Mouse (Mus musculus): Measurements from ENCODE around the gene Ccr9.
"Not testable (repeated sequence)": the region's sequence is repeated elsewhere in the genome, so short reads cannot be mapped to it uniquely, and the experiment has no call there.

Gene Ccr9

DNA sequence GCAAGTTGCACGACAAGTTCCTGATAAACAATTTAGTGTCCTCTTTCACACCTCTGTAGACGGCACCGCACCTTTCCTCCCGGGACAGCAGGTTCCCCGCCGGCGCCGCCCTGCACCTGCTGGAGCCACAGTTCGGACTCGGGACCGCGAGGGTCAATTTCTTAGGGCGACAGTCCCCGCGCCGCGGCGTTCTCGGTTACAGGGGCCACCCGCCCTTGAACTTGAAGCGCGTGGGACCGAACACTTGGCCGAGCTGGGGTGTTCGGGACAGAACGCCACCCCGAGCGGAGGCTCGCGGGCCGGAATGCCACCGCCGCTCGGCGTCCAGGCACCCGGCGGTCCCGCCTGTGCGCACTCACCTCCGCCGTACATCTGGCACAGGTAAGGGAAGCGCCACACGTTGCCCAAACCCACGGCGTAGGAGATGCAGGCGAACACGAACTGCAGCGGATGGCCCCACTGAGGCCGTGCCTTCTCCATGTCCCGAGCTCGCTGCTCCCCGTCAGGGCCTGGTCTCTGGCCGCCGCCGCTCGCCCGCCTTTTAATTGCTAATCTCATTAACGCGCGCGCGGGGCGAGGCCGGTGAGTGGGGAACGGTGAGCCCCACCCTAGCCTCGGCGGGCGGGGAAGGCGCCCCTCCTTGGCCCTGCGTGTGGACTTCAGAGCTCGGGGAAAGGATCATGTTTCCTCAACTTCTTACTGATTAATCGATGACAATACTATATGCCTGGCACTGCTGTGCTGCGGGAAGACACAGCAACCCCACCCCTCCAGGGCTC lies at the start of gene Ccr9, which contains the start of gene Slc6a20a:
Ccr9 (plus strand) TSS at position 113 of the 779 bp plus-strand sequence.
Slc6a20a (minus strand) TSS at position 559 of the 779 bp plus-strand sequence.
- no peak for DNase-seq (ENCODE audit: low read depth, low spot score)

DNA sequence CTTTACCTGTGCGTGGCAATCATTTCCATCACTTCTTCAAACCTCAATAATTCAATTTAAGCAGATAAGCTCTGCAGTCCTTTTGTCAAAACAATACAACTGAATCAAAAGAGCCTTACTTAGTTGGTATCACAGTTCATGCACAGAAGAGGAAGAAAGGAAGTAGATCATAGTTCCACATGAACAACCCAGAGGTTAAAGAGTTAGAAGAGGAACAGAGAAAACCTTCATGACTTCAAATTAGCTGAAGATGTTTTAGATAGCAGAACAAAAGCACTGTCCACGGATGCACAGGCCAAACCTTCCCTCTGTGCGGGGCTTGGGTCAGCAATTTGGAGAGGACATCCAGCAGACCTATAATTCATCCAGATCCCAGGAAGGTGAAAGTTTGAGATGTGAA lies 46.6 kb upstream of the Ccr9 start:
- no peak for DNase-seq (ENCODE audit: low read depth, low spot score)

DNA sequence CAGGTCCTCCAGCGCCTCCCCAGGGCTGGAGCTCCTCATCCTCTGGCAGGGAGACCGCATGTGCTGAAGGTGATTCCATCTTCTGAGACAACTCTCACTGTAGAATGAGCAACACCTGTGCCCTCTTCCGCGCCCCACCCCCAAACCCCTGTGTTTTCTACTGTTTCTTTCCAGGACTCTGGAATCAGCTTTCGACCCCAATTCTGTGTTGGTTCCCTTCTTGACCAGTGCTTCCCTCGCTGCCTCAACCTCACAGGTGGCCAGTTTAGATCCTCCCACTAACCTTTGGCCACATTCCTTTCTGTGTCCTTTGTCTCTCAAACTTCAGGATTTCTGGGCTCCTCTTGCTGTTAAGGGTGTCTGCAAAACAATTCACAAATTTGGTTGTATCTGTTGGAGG lies 46.0 kb upstream of the Ccr9 start, which contains the start of gene Slc6a20b:
Slc6a20b (minus strand) TSS at position 285 of the 400 bp plus-strand sequence.
- DNase-seq (ENCODE audit: low read depth, low spot score) = no peak

DNA sequence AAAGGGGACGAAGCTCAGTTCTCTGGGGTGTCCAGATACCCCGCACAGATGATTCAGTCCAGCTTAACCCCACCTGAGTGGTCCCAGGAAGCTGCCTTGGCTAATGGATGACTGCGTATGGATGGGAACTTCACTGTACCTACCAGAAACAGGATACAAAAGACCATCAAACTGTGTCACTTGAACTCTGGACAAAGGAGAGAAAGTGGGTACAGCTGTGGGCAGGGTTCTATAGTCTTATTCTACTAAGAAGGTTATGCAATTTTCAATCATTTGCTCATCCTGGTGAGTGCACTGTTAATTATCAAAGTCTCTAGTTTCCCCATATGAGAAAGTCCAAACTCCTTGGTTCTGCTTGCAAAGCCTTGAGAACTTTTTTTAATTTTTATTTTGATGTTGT lies 45.2 kb upstream of the Ccr9 start:
- DNase-seq (ENCODE audit: low read depth, low spot score) = no peak

DNA sequence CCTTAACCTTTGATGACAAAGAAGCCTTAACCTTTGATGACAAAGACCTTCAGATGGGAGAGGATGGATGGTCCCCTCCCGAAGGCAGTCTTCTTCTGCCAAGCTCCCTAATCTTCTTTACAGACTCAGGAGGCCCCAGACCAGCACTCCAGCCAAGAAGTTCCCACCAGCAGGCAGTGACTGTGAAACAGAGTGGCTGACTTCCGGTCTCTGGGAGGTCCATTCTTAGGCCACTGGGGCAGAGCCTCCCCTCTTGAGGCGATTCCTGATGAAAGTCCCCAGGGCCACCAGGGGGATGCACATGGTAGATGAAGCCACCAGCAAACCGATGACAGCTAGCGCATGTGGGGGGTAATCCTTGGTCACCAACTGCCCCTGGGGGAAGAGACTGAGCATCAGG lies 41.5 kb upstream of the Ccr9 start:
- DNase-seq (ENCODE audit: low read depth, low spot score) = no peak

DNA sequence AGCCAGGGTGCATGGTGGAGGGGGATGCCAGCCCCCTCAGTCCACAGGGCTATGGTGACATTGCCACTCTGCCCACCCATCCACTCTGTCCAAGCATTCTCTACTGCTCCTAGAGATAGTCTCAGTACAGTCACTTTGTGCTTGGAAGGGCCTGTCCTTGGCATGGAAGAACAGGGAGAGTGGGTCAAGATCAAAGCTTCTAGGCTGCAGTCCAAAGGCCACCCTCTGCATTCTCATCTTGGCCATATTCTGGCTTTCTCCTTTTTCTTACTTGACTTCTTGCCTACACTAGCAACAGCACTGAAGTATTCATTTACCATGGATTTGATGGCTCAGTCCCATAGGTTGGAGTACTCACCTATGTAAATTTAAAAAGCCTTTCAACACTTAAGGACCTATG lies 40.0 kb upstream of the Ccr9 start:
- DNase-seq (ENCODE audit: low read depth, low spot score) = no peak

DNA sequence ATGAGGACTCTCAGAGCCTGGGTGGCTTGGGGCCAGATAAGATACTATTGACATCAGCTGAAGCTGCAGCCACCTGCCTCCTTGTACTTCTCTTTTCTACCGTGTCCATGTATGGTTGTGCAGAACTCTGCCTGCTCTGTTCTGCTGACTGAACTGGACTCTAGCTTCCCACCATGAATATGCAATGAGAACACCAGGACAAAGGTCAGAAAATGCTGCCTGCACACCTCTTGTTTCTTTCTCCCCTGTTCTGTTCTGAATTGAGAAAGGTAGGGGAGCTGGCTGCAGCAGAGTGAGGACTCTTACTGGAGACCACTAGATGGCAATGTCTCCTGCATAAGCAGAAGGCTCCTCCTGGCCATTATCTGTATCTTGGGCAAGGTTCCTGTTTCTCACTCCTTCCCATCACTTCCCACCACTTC lies 39.6 kb upstream of the Ccr9 start:
- DNase-seq (ENCODE audit: low read depth, low spot score) = peak; percentile 13

DNA sequence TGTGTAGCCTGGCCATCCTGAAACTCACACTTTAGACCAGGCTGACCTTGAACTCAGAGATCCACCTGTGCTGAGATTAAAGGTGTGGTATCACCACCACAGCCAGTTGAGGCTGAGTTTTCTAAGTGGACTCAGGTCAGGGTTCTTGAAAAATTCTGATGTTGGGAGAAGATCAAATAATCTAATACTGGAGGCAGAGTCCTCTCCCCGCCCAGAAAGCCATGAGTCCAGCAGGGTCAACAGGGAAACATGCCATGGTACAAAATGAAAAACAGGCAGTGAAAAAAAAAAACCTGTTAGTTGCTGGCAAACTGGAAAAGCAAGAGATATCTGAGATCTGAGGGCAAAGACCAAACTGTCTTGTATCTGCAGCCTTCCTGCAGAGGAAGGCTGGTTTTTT lies 38.1 kb upstream of the Ccr9 start:
- DNase-seq (ENCODE audit: low read depth, low spot score) = no peak

DNA sequence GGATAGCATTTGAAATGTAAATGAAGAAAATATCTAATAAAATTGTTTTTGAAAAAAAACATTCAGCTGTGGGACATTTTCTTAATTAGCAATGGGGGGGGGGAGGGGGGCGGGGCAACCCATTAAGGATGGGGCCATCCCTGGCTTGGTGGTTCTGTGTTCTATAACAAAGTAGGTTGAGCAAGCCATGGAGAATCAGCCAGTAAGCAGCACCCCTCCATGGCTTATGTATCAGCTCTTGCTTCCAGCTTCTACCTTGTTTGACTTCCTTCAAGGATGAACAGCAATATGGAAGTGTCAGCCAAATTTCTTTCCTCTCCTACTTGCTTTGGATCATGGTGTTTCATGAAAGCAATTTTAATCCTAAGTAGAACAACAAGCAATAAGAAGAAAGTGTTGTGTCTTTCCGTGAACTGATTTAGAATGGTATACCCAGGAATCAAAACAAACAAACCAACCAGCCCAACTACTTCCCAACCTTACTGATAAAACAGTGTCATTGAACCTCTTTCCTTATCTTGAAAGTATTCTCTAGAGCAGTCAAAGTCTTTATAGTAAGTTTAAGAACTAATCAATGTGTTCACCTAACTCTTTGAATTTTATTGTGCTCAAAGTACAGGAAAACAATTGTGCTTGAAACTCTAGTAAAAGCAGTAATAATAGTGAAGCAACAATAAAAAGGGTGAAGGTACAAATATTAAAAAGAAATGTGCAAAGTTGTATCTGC lies 28.3 kb upstream of the Ccr9 start:
- DNase-seq (ENCODE audit: low read depth, low spot score) = no peak

DNA sequence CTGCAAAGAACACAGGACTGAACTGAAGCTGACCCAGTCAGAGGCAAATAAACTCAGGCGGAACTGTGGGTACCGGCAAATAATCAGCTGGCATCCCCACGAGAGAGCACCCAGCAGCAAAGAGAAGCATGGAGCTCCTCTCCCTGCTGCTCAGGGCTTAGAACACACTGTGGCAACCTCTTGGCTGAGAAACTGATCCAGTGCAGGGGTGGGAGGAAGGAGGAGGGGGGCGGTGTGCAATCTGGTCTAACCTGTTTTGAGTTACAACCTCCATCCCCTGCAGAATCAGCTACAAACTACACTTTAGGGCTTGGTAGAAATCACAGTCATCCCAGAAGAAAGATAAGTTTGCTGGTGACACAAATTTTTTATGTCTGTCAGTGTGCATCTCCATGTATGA lies 26.9 kb upstream of the Ccr9 start:
- DNase-seq (ENCODE audit: low read depth, low spot score) = no peak

DNA sequence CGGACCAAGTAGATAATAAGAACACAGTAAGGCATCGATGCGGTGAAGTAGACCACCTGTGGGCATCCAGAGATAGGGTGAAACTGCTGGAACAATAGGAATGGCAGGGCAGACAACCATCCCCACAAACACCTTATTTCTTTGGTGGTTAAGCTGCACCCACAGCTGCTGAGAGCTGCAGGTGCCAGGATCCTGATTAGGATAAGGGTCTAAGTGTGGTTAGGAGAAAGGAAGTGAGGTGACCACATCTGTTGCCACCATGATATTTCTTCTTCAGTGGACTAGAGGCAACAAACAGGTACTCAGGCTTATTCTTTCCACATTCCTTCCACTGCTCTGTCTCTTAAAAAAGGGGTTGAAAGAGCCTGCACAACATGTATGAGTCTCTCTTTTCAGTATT lies 20.8 kb upstream of the Ccr9 start:
- DNase-seq (ENCODE audit: low read depth, low spot score) = no peak

DNA sequence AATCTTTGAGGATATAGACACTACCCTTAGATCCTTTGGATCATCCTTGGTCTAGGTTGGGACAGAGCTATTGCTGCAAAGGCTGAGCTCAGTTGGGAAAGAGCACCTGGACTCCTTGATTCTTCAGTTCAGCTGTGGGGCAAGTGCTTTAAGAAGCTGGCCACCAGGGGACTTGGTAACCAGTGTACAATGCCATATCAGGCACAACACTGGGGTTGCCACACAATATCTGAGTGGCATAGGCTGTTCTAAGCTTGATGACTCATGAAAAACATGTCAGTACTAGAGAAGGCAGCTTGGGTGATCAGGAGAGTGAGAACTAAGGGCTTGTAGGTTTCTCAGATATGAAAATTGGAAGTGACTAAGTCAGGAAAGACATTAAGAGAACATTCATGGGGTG lies 19.3 kb upstream of the Ccr9 start:
- DNase-seq (ENCODE audit: low read depth, low spot score) = no peak

DNA sequence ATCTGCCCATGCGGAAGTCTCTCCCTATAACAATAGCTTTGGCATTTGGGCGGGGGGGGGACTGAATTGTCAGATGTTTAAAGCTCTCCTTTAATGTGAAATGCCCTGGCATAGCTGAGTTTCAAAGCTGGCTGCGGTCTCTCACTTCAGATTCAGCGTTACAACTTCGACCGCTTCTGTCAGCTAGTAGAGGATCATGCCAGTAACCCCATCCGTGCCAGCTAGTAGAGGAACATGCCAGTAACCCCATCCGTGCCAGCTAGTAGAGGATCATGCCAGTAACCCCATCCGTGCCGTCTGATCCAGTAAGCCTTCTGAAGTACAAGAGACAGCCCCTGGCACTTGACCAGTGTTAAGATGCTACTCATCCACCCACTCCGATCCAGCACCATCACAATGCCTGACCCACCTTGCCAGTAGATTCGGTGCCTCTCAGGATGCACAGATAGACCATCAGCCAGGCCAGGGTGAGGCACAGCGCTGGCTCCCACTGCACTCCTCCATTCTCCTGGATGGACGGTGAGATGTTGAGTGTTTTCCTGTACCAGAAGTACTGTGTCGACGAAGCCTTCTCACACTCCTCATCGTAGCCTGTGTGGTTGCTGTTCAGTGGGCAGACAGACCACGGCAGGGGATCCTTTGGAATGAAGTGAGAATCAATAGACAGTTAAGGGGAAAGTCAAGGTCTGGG lies 18.1 kb upstream of the Ccr9 start:
- not testable (repeated sequence) for DNase-seq (ENCODE audit: low read depth, low spot score)

DNA sequence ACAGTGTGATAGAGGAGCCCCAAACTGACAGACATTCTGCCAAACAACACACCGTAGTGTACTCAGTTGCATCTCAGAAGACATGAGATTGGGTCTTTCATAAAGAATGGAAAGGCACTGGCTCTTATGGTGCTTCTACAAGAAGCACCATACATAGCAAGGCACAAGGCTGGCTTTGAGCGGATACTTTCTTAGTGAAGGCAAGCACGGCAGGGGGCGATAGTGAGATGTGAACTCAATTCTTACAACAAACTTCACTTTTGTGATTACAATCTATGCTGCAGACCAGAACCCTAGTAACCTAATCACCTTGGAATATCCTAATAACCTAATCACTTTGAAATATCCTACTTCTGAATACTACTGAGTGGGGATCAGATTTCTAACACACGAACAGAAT lies 12.6 kb upstream of the Ccr9 start:
- DNase-seq (ENCODE audit: low read depth, low spot score) = no peak

DNA sequence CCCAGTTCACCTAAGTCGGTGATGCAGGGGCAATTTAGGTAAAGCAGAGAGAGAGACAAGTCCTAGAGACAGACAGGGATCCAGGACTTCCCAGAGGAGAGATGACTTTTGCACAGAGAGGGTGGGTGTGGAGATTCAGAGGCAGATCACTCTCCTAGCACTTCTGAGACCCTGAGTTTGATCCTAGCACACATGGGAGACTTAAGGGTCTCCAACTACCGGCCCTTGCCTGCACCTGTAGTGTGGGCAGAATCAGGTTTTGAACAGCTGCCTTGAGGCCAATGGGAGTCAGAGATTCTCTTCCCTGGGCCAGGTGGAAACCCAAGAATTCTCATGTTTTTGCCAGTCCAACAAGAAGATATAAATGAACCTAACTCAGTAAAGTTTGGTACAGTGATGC lies 959 bp downstream of the Ccr9 start:
- DNase-seq (ENCODE audit: low read depth, low spot score) = no peak

DNA sequence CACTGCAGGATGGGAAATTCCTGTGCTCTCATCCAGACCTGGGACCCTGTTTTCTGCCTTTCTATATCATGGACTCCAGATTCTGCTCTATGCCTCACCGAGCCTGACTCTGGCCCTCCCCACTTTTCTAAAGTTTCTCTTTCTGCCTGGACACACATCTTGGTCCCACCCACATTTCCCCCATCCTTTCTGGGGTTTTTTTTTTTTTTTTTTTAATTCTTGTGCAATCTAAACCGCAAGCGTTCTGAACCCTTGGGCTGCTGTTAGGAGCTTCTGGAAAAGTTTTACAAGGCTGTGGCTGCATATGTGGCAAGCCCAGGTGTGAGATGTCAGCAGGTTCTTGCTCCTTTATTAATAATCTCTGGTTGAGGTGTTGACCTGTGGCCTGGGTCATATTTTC lies 5.5 kb downstream of the Ccr9 start:
- DNase-seq (ENCODE audit: low read depth, low spot score) = no peak

DNA sequence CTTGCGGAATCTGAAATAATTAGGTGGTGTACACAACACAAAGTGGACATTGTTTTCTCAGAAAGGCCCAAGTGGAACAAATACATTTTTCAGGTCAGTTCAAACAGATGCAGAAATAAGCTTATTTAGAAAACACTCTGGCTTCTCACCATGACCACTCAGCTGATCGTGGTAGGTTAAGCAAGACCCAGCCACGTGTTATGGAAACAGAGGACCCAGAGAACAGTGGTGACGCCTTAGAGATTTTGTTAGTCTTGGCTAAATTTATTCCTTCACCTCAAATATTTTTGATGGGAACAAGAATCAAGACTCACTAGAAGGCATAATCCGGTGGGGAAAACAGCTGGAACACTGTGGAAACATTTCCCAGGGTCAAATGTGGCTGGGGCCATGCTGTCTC lies 8.0 kb downstream of the Ccr9 start:
- DNase-seq (ENCODE audit: low read depth, low spot score) = no peak

DNA sequence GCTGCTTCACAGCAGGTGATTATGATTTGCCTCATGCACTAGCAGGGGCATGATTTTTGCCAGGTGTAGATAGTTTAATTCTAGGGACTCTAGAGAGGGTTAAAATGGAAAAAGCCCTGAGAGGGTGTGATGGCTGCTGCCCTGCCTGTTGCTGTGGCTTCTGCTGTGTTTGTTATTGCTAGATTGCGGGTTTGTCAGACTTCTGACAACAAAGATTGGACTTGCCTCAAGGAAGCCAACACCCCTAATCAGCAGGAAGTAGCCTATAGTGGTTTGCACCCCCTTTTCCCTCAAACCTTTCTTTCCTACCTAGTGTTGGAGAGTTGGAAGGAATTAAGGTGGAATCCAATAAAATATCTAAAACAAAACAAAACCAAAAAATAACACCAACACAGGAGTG lies 10.0 kb downstream of the Ccr9 start:
- DNase-seq (ENCODE audit: low read depth, low spot score) = no peak

DNA sequence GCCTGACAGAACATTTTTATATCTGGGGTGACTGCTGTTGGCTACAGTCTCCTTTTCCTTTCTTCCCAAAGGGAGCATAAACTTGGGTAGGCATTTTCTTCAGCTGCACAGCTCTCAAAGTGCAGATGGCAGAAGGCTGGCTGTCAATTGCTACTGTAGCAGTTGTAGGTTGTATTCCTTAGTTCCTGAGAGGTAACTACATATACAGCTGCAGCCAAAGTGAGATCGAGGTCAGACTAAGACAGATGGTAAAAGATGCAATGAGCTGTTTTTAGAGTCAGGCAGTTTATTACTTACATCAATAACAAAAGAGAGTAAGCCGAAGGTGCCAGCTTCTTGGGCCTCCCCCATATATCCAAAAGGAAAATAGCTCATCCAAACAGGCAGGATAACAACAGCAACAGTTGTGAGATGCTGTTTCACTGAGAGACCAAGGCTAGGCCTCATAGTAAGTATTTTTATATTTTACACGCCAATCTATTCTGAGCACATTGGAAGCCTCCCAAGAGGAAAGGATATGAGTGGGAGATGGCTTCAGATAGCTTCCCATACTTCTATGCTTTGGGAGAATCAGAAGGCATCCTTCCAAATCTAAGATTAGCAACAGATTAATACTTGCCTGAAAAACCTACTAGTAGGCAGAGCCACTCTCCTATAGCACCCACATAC lies 17.5 kb downstream of the Ccr9 start:
- DNase-seq (ENCODE audit: low read depth, low spot score) = no peak

DNA sequence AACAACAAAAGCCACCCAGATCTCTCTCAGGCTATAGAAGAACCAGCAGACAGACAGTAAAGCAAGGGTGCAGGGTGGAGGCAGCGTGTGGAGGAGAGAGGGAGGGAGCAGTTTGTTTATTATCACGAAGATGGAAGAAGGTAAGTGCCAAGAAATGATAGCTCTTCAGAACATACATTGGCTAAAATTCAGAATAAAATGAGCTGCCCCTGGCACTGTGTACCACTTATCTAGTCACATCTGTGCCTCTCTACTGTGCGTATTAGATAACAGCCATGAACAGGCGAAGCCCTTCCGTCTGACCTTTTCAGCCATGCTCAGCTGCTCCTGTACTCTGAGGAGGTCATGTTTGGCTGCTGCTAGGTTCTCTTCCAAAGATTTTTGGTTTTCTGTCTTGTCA lies 23.6 kb downstream of the Ccr9 start:
- DNase-seq (ENCODE audit: low read depth, low spot score) = no peak

DNA sequence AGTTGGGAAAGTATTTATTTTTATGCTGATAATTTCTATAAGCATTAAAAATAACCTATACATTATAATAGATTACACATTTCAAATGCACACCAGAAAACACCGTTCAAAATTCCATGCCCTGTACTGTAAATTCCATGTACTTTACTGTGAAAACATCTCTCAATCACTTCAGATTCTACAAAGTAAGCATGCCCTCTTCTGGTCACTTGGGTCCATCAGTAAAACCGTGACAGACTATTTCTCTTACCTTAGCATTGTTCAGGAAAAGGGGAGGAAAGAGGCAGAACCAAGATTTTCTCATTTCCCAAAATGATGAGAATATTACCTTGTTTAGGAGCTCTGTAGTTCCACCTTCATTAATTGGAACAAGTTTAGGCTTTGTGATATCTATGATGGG lies 31.0 kb downstream of the Ccr9 start:
- DNase-seq (ENCODE audit: low read depth, low spot score) = no peak

DNA sequence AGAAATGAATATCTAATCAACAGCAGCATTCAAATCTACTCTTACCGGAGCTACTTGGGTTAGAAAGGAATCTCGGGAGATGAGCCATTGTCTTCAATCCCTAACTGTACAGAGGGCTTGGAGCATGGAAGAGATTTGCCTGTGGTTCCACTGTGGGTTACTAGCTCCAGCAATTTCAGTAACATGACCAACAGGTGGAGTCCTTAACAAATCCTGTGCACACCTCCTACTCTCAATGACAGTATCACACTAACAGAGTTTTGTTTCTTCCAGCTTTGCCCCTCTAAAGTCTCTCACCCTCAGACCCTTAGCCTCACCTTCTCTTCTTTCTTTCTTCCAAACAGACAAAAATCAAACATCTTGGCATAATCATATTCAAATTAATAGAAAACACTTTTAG lies 34.9 kb downstream of the Ccr9 start:
- no peak for DNase-seq (ENCODE audit: low read depth, low spot score)

Measured in retina, adult 2 months (tissue).